Mouse (Mus musculus): ENCODE data around the gene Manf. TPM values are rescaled to one million over a fixed set of nuclear protein-coding genes. Genes with fewer than 3 reads are reported as not detected.

Gene Manf
- total RNA-seq (2014; rRNA removed) (49.5 and 61.9 TPM in 2 replicates), polyA plus RNA-seq (2015; fragmentation: Nextera tagmentation; extraction: Ambion mirVana) (135 and 151 TPM in 2 replicates)

DNA sequence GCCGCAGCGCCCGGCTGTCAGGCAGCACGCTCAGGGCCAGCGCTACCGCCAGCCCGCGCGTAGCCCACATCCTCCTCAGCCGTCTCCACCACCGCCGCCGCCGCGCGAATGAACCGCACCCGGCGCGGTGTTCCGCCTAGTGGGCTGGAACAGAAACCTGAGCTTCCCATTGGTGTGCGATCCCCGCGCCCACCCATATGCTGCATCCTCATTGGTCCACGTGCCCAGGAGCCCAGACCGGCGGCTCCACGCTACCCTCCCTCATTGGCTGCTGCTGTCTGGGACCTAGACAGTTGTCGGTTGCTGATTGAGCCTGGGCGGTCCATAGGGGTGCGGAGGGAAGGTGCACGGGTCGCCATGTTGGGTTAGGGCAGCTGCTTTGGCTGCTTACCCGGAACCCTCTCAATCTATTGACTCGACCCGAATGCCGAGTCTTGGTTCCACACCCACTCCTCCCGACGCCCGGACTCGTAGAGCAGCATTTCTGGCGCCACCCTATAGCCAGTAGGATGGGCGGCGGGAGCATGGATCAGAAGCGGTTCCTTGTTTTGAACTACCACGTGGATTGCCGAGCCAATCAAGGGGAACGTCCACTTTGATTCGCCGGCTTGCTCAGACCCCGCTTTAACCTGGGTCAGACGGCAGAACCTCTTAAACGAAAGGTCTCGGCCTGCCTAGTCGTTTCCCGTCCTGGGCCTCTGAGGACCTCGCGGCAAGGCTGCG, at the start of gene Manf:
TSS of gene Manf (minus strand) at position 151 of the 723 bp plus-strand sequence.
- H3K27me3 ChIP-seq (ENCODE audit: insufficient read depth, low read length): no peaks in the 10 kb centered on the region
- peak within 1 kb of the TSS; percentile 89 for H3K27ac ChIP-seq (ENCODE audit: low read depth, low read length)
- DNase-seq (peak; percentile 98), ATAC-seq (peak; percentile 98)
- H3K9me3 ChIP-seq (ENCODE audit: low read length): no peaks in the 10 kb centered on the region
- peak; percentile 57 for TF ChIP-seq CTCF (IDR thresholded peaks at IDR 0.05; ENCODE audit: low read depth)
- H3K9ac ChIP-seq: peak within 1 kb of the TSS; percentile 87
- H3K4me2 ChIP-seq (ENCODE audit: low read depth): peak within 1 kb of the TSS; percentile 74
- WGBS: 2% methylated on average over 59 of the region's 59 CpGs
- H3K36me3 ChIP-seq (ENCODE audit: insufficient read depth): peaks cover 44% of the 10 kb centered on the region
- H3K4me1 ChIP-seq (ENCODE audit: insufficient read depth): peaks cover 7% of the 10 kb centered on the region; the same call in 1 of the 2 replicates
- peak within 1 kb of the TSS; percentile 87 for H3K4me3 ChIP-seq (ENCODE audit: low read depth, low read length)

DNA sequence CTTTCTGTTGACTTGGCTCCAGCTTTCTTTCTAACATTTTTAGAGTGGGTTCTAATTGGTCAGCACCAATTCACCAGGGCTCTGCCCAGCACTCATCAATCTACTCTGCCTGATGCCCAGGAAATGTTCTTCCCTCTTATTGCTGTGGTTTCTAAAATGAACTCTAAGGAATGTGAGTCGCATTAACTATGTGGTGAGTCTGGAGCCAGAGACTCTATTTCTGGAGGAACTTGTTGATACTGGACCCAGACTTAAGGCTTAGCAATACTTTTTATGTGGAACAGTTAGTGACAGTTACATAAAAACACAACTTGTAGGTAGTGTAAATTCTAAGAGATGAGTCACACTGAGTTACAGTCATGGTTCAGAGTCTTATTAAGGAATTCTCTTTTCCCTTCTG, 43.2 kb upstream of the Manf start:
- Histone ChIP-seq H3K27ac (ENCODE audit: low read depth, low read length) (no peak overlapping the region), H3K4me1 (ENCODE audit: insufficient read depth) (no peaks in the 10 kb centered on the region), H3K9ac (no peak overlapping the region), H3K36me3 (ENCODE audit: insufficient read depth) (peaks cover 31% of the 10 kb centered on the region), H3K27me3 (ENCODE audit: insufficient read depth, low read length) (no peaks in the 10 kb centered on the region), H3K4me2 (ENCODE audit: low read depth) (no peak overlapping the region), H3K9me3 (ENCODE audit: low read length) (no peaks in the 10 kb centered on the region), H3K4me3 (ENCODE audit: low read depth, low read length) (no peak overlapping the region)
- DNase-seq: no peak
- TF ChIP-seq CTCF (IDR thresholded peaks at IDR 0.05; ENCODE audit: low read depth): no peak
- no peak for ATAC-seq
- 96% methylated on average over 1 of the region's 1 CpGs for WGBS

DNA sequence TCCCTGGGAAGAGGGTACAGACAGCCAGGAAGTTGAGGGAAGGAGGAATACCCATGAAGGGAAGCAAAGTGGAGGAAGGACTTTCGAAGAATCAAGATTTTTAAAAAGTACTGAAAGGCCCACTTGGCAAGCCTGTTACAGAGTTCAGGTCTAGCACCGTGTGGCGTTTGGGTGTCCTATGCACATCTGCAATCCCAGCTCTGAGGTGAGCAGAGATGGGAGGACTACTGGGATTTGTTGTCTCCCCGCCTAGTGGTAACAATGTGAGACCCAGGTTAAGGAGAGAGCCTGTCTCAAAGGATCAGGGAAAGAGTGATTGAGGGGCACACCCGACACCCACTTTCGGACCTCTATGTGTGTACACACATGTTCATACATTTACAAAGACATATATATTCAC, 23.1 kb upstream of the Manf start:
- Histone ChIP-seq H3K4me3 (ENCODE audit: low read depth, low read length) (no peak overlapping the region), H3K27ac (ENCODE audit: low read depth, low read length) (no peak overlapping the region), H3K9me3 (ENCODE audit: low read length) (no peaks in the 10 kb centered on the region), H3K36me3 (ENCODE audit: insufficient read depth) (peaks cover 28% of the 10 kb centered on the region), H3K4me2 (ENCODE audit: low read depth) (no peak overlapping the region), H3K27me3 (ENCODE audit: insufficient read depth, low read length) (no peaks in the 10 kb centered on the region), H3K4me1 (ENCODE audit: insufficient read depth) (no peaks in the 10 kb centered on the region), H3K9ac (no peak overlapping the region)
- 87% methylated on average over 6 of the region's 6 CpGs for WGBS
- ATAC-seq (no peak), DNase-seq (no peak)
- TF ChIP-seq CTCF (IDR thresholded peaks at IDR 0.05; ENCODE audit: low read depth): no peak

DNA sequence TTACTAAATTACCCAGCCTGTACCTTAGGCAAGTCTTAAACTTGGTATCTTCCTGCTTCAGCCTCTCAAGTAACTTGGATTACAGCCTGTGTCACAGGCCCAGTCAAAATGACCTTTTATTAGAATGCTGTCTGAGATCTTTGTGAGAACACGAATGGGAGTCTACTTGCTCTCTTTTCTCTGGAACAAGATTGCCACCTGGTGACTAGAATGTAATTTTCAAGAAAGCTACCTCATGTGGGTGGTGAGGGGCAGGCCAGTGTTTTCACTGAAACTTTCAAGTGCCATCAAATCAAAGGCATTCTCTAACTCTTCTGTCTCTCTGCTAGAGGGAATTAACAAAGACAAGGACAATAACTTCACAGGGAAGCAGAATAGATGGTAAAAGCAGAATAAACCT, 22.0 kb upstream of the Manf start:
- DNase-seq: no peak
- H3K9ac ChIP-seq: no peak overlapping the region
- no peak for TF ChIP-seq CTCF (IDR thresholded peaks at IDR 0.05; ENCODE audit: low read depth)
- no peaks in the 10 kb centered on the region for H3K27me3 ChIP-seq (ENCODE audit: insufficient read depth, low read length)
- no peaks in the 10 kb centered on the region for H3K4me1 ChIP-seq (ENCODE audit: insufficient read depth)
- no peak overlapping the region for H3K4me2 ChIP-seq (ENCODE audit: low read depth)
- 14% methylated on average over 1 of the region's 1 CpGs for WGBS
- H3K4me3 ChIP-seq (ENCODE audit: low read depth, low read length): no peak overlapping the region
- peaks cover 28% of the 10 kb centered on the region for H3K36me3 ChIP-seq (ENCODE audit: insufficient read depth)
- no peak for ATAC-seq
- H3K27ac ChIP-seq (ENCODE audit: low read depth, low read length): no peak overlapping the region
- H3K9me3 ChIP-seq (ENCODE audit: low read length): no peaks in the 10 kb centered on the region

DNA sequence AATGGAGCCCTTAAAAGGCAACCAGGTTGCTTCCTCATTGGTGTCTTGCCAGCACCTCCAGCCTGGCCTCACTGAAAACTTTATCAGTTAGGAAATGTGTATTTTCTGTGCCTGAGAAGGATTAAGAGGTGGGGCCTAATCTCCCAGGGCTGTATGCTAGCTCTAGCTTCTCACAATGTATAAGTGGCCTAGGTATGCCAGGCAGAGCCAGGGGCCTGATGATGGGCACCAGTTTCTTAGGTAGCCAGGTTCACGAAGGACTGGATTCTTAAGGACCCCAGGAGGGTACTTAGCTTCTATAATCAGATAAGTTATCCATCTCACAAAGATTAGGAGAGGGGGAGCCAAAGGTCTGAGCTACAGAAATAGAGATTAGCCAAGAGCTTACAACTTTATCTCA, 19.8 kb upstream of the Manf start:
- ATAC-seq (no peak), DNase-seq (no peak)
- Histone ChIP-seq H3K36me3 (ENCODE audit: insufficient read depth) (peaks cover 38% of the 10 kb centered on the region), H3K4me3 (ENCODE audit: low read depth, low read length) (no peak overlapping the region), H3K27me3 (ENCODE audit: insufficient read depth, low read length) (no peaks in the 10 kb centered on the region), H3K9ac (no peak overlapping the region), H3K4me1 (ENCODE audit: insufficient read depth) (no peaks in the 10 kb centered on the region), H3K4me2 (ENCODE audit: low read depth) (no peak overlapping the region), H3K9me3 (ENCODE audit: low read length) (no peaks in the 10 kb centered on the region), H3K27ac (ENCODE audit: low read depth, low read length) (no peak overlapping the region)
- TF ChIP-seq CTCF (IDR thresholded peaks at IDR 0.05; ENCODE audit: low read depth): no peak
- 84% methylated on average over 1 of the region's 1 CpGs for WGBS

DNA sequence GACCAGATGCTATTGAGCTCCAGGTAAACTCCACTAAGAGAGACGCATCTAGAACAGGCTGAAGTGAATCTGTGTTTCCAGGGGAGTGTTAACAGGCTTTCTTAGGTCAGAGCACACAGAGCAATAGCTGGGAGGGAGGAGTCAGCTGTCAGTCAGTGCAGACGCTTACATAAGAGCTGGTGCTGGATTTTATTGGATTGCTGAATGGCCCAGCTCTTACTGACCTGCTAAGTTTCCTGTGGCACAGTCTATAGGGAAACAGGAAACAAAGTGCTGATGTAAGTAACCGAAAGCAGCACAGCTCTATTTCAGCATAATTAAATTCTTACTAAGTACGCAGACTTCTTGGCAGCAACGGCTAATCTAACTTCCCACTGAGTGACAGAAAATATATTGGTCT, 16.9 kb upstream of the Manf start:
- H3K4me1 ChIP-seq (ENCODE audit: insufficient read depth): no peaks in the 10 kb centered on the region
- H3K4me3 ChIP-seq (ENCODE audit: low read depth, low read length): no peak overlapping the region
- TF ChIP-seq CTCF (IDR thresholded peaks at IDR 0.05; ENCODE audit: low read depth): no peak
- H3K27me3 ChIP-seq (ENCODE audit: insufficient read depth, low read length): no peaks in the 10 kb centered on the region
- no peak overlapping the region for H3K9ac ChIP-seq
- H3K27ac ChIP-seq (ENCODE audit: low read depth, low read length): no peak overlapping the region
- H3K9me3 ChIP-seq (ENCODE audit: low read length): no peaks in the 10 kb centered on the region
- H3K36me3 ChIP-seq (ENCODE audit: insufficient read depth): peaks cover 36% of the 10 kb centered on the region
- 57% methylated on average over 5 of the region's 5 CpGs for WGBS
- H3K4me2 ChIP-seq (ENCODE audit: low read depth): no peak overlapping the region
- no peak for ATAC-seq
- DNase-seq: no peak

DNA sequence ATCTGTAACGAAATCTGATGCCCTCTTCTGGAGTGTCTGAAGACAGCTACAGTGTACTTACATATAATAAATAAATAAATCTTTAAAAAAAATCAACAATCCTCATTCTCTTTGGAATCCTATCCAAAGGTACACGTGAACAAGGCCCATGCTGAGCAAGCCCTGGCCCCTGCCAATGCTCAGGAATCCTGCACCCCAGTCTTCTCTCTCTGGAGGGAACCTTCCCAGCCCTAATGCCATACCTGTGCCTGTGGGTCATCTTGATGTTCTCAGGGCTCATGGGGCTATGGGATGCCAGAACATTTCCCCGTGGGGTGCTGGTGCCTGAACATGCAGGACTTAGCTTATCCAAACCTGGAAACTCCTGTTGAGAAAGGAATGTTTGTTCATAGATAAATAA, 16.4 kb upstream of the Manf start:
- no peaks in the 10 kb centered on the region for H3K9me3 ChIP-seq (ENCODE audit: low read length)
- H3K4me2 ChIP-seq (ENCODE audit: low read depth): no peak overlapping the region
- no peak for DNase-seq
- H3K27ac ChIP-seq (ENCODE audit: low read depth, low read length): no peak overlapping the region
- H3K27me3 ChIP-seq (ENCODE audit: insufficient read depth, low read length): no peaks in the 10 kb centered on the region
- no peak overlapping the region for H3K9ac ChIP-seq
- H3K4me1 ChIP-seq (ENCODE audit: insufficient read depth): no peaks in the 10 kb centered on the region
- 80% methylated on average over 3 of the region's 3 CpGs for WGBS
- no peak overlapping the region for H3K4me3 ChIP-seq (ENCODE audit: low read depth, low read length)
- no peak for ATAC-seq
- no peak for TF ChIP-seq CTCF (IDR thresholded peaks at IDR 0.05; ENCODE audit: low read depth)
- peaks cover 36% of the 10 kb centered on the region for H3K36me3 ChIP-seq (ENCODE audit: insufficient read depth)
